Mouse (Mus musculus): ENCODE data around the gene Polr2e. TPM values are rescaled to one million over a fixed set of nuclear protein-coding genes. Genes with fewer than 3 reads are reported as not detected.
A peak's percentile ranks its signal among the peaks of the same experiment; 100 is the strongest.

Gene Polr2e
- total RNA-seq, 2 experiments from 2014 or later, result 73.6 to 75.2 TPM

GRCm38 (mm10) chr10:79989870-79990269 lies 49.7 kb downstream of the Polr2e start:
- DNase-seq (ENCODE audit: low spot score in 2 of 2), result no peak

DNA sequence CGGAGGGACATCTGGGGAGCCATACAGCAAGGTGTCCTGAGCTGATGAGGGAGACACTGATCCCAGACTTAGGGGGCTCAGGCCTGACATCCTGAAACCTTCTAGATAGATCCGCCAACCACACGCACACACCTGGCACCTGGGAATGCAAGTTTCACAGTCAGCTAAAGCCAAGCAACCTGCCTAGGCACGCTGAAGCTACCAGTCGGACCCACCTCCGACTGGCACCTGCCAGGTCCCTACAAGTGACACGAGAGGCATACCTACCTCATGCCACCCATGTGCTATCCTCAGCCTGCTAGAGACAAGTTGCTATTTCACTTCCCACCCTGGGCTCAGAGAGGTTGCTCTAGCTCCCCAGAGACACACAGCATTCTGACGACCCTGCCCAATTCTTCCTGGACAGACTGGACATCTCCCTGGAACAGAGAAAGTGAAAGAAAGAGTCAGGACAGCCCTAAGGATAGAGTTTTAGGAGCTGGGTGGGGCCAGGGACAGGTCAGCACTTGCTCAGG lies 50.3 kb downstream of the Polr2e start:
- DNase-seq (ENCODE audit: low spot score in 2 of 2), result no peak

- DNase-seq (ENCODE audit: low spot score in 2 of 2), result no peak
Measured at GRCm38 (mm10) chr10:79988506-79989271, 50.9 kb downstream of the Polr2e start, which contains the start of gene Cnn2. TSS of gene Cnn2 (plus strand) at chr10:79988584.

- no peak for DNase-seq (ENCODE audit: low spot score in 2 of 2)
Measured at GRCm38 (mm10) chr10:79987771-79988505, 51.7 kb downstream of the Polr2e start.

DNA sequence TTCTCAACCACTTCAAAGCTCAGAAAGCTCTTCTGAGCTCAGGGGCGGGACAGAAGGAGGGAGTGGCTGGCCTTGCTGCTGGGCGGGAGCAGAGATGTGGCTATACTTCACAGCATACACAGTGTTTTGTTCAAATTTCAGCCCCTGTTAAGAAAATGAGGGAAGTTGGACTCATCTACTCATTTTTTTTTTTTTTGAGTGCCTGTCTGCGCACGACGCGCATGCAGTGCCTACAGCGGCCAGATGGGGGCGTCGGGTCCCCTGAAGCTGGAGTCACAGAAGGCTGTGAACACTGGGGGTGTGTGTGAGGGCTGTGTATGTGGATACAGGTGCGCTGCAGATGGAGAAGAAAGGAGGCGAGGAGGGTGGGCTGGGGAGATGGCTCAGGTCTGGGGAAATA lies 52.6 kb downstream of the Polr2e start:
- DNase-seq (ENCODE audit: low spot score in 2 of 2), result peak; percentile 80 to 89

- DNase-seq (ENCODE audit: low spot score in 2 of 2), result no peak
Measured at GRCm38 (mm10) chr10:79986232-79986878, 53.2 kb downstream of the Polr2e start.

Other genes starting within 250 kb of the Polr2e start
- gene Prss57, start 248.8 kb downstream of the Polr2e start, total RNA-seq (2021), result under 1 TPM; 0.63 to 0.72 TPM
- 100 to 1,000 TPM; 290 to 308 TPM for gene Palm, start 246.2 kb downstream of the Polr2e start, total RNA-seq (2021)
- under 1 TPM; 0.61 to 0.86 TPM for gene Misp, start 218.8 kb downstream of the Polr2e start, total RNA-seq (2021)
- 10 to 100 TPM; 54.3 to 62.5 TPM for gene Ptbp1, start 185.4 kb downstream of the Polr2e start, total RNA-seq (2021)
- gene Prtn3, start 165.3 kb downstream of the Polr2e start, total RNA-seq (2021), result 1 to 10 TPM; 2.2 to 2.3 TPM
- gene Plppr3, start 165.2 kb downstream of the Polr2e start, total RNA-seq (2021), result 10 to 100 TPM; 55.6 to 58.0 TPM
- not detected for gene Elane, start 153.5 kb downstream of the Polr2e start, total RNA-seq (2021)
- gene Cfd, start 148.9 kb downstream of the Polr2e start, total RNA-seq (2021), result not detected
- 10 to 100 TPM; 48.6 to 63.7 TPM for gene Med16, start 130.9 kb downstream of the Polr2e start, total RNA-seq (2021)
- gene Gm26602, start 128.9 kb downstream of the Polr2e start, total RNA-seq (2021), result not detected
- gene Kiss1r, start 122.8 kb downstream of the Polr2e start, total RNA-seq (2021), result 10 to 100 TPM in 1 of 2 experiments, 1 to 10 TPM in 1; 5.3 to 10.3 TPM
- 100 to 1,000 TPM; 307 to 318 TPM for gene R3hdm4, start 118.6 kb downstream of the Polr2e start, total RNA-seq (2021)
- gene Arid3a, start 112.8 kb downstream of the Polr2e start, total RNA-seq (2021), result 1 to 10 TPM; 5.6 to 7.2 TPM
- 10 to 100 TPM; 45.3 to 46.5 TPM for gene Wdr18, start 79.6 kb downstream of the Polr2e start, total RNA-seq (2021)
- under 1 TPM; 0.14 to 0.16 TPM for gene Grin3b, start 69.1 kb downstream of the Polr2e start, total RNA-seq (2021)
- gene Tmem259, start 55.5 kb downstream of the Polr2e start, total RNA-seq (2021), result 100 to 1,000 TPM; 112 to 113 TPM
- 1 to 10 TPM; 6.7 to 8.0 TPM for gene Cnn2, start 51.2 kb downstream of the Polr2e start, total RNA-seq (2021)
- 10 to 100 TPM; 13.0 to 13.7 TPM for gene Abca7, start 43.3 kb downstream of the Polr2e start, total RNA-seq (2021)
- 1 to 10 TPM; 3.7 to 4.1 TPM for gene Arhgap45, start 23.1 kb downstream of the Polr2e start, total RNA-seq (2021)
- 100 to 1,000 TPM; 554 to 575 TPM for gene Gpx4, start 7.4 kb upstream of the Polr2e start, total RNA-seq (2021)
- 10 to 100 TPM; 16.8 to 18.8 TPM for gene Sbno2, start 65.8 kb upstream of the Polr2e start, total RNA-seq (2021)
- gene Stk11, start 76.0 kb upstream of the Polr2e start, total RNA-seq (2021), result 100 to 1,000 TPM; 108 to 109 TPM
- gene Atp5d, start 98.8 kb upstream of the Polr2e start, total RNA-seq (2021), result 100 to 1,000 TPM; 367 to 371 TPM
- 100 to 1,000 TPM; 418 to 437 TPM for gene Cbarp, start 101.0 kb upstream of the Polr2e start, total RNA-seq (2021)
- gene Midn, start 108.5 kb upstream of the Polr2e start, total RNA-seq (2021), result 100 to 1,000 TPM; 105 TPM
- 10 to 100 TPM; 89.7 to 94.6 TPM for gene Cirbp, start 126.2 kb upstream of the Polr2e start, total RNA-seq (2021)
- gene 1600002K03Rik, start 133.1 kb upstream of the Polr2e start, total RNA-seq (2021), result 1 to 10 TPM; 6.8 to 7.0 TPM
- 1 to 10 TPM; 7.0 to 8.2 TPM for gene Efna2, start 139.7 kb upstream of the Polr2e start, total RNA-seq (2021)
- 10 to 100 TPM; 32.2 to 39.3 TPM for gene Mum1, start 186.6 kb upstream of the Polr2e start, total RNA-seq (2021)
- 100 to 1,000 TPM; 219 to 232 TPM for gene Ndufs7, start 209.3 kb upstream of the Polr2e start, total RNA-seq (2021)
- gene Gamt, start 221.2 kb upstream of the Polr2e start, total RNA-seq (2021), result 10 to 100 TPM; 16.2 to 21.2 TPM
- gene Dazap1, start 221.7 kb upstream of the Polr2e start, total RNA-seq (2021), result 10 to 100 TPM; 75.6 to 81.7 TPM